Mouse (Mus musculus) R1 (cell line): ENCODE measurements at regions not wholly inside any gene's neighbourhood (a gene's known extent, or its start where the extent isn't known, plus 50 kb on each side); places are given as distances from the start of the nearest gene placed in this dataset.
A peak's percentile ranks its signal among the peaks of the same experiment; 100 is the strongest.

Experiments used
- DNase-seq: peaks from one replicate; pipeline ENCODE4 v3.0.0-alpha.2; 2018; ENCODE audit warnings: low read depth, low spot score

DNA sequence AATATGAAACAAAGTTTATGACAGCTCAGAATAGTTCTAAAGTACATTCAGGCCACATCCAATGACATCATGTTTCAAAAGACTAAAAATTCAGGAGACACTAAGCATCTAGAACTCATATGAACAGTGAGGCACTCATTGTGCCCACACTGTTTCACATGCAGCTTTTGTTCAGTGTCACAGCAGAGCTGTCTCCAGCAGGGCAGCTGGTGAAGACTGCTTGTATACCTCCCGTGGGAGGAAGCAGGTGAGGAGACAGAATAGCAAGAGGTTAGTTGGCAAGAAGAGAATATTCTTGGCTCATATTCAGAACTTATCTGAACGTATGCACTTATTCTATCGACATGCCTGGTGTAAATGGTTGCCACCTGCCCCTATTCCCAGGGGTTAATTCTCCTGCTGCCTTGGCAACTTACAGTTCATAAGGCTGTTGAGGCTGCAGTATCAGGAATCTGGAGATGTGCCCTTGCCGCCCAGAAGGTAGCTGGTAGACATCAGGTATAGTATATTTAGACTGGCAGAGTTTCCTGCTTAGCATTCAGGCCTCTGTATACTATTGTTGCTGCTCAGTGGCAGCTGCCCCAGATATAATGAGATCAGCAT, 1109.0 kb downstream of the Lrfn5 start:
- DNase-seq: no peak

DNA sequence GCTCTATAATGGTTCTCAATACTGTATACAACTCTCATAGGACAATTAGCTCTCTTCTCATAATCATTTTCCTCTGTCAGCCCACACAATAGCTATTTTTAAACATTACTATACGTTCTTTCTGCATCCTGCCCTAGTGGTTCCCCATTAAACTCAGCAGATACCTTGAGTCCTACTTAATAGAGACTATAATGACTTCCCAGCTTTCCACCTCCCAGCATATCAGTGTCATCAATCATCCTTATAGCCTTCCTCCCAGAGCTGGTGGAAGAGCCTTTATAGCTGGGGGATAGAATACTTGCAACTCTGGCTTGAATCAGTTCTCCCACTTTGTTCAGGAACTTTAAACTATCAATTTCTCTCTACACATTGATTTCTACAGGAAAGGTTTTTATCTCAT, 1141.7 kb downstream of the Lrfn5 start:
- DNase-seq: no peak

DNA sequence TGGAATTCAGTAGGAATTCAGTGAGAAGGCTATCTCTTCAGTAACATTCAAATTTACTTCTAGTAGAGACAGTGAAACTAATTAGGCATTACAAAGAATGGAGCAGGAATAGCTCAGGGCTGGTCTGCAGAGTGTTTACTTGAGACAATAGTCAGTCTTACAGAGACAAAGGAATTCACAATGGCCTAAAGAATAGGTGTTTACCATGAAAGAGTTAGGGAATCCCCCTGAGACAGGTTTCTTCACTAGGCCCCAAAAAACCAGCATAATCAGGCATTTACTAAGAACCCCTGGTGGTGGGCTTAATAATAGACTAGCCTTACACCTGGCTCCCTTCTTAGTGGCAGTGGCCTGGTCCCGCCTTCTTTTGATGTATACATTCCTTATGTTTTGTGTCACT, 1184.2 kb downstream of the Lrfn5 start:
- peak; percentile 97 for DNase-seq
